15 mouse cellular contexts compared by ENCODE assay signal in the genomic region with DNA sequence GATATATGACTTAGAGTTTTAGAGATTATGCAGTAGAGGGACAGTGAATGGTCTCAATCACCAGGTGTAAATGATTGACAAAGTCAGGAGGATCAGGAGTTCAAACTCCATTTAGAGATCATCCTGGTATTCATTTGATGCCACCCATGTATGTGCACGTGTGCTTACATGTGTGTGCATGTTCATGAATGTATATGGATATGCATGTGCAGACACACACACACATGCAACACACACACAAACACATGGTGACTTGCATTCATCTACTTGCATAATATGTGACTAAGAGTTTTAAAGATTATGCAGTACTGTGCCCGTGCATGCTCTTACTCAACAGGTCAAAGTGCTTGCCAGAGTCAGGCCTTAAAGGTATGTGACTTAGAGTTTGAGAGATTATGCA.
"Had no signal": no experiment of that assay in that cellular context is flagged by ENCODE, and none has a peak within 500 bp of the region (broad histone marks: within the 10 kb centered on the region; RNA-seq: fewer than 3 reads in every experiment).

No protein-coding gene starts in this region.

- H3K9me3 ChIP-seq: hindbrain, embryonic 12.5 days; limb, embryonic 15.5 days; midbrain, embryonic 10.5 days; neural tube, embryonic 15.5 days had no signal

- H3K27ac ChIP-seq: hindbrain, embryonic 12.5 days; limb, embryonic 15.5 days; midbrain, embryonic 10.5 days; neural tube, embryonic 15.5 days had no signal

- DNase-seq: layer of hippocampus, postnatal 36 days; lung, adult 2 months; lung, postnatal 36 days; midbrain, embryonic 14.5 days; right cerebral cortex, adult 18-20 months; thymus, adult 18-20 months; thymus, postnatal 25 days had no signal

- ATAC-seq: hindbrain, embryonic 16.5 days; inflammation-experienced regulatory T-cells, adult 6 months; lung, postnatal 0 days had no signal

- H3K9ac ChIP-seq: hindbrain, embryonic 12.5 days; limb, embryonic 15.5 days; neural tube, embryonic 15.5 days had no signal

- H3K4me3 ChIP-seq: hindbrain, embryonic 12.5 days; limb, embryonic 15.5 days; midbrain, embryonic 10.5 days; myocyte; neural tube, embryonic 15.5 days had no signal

- H3K4me2 ChIP-seq: hindbrain, embryonic 12.5 days; limb, embryonic 15.5 days; neural tube, embryonic 15.5 days had no signal

- H3K36me3 ChIP-seq: hindbrain, embryonic 12.5 days; limb, embryonic 15.5 days; midbrain, embryonic 10.5 days; neural tube, embryonic 15.5 days had no signal

- H3K4me1 ChIP-seq: hindbrain, embryonic 12.5 days; limb, embryonic 15.5 days; midbrain, embryonic 10.5 days; neural tube, embryonic 15.5 days had no signal

- H3K27me3 ChIP-seq: hindbrain, embryonic 12.5 days; limb, embryonic 15.5 days; neural tube, embryonic 15.5 days had no signal
